24 mouse cellular contexts compared by ENCODE assay signal in the genomic region with DNA sequence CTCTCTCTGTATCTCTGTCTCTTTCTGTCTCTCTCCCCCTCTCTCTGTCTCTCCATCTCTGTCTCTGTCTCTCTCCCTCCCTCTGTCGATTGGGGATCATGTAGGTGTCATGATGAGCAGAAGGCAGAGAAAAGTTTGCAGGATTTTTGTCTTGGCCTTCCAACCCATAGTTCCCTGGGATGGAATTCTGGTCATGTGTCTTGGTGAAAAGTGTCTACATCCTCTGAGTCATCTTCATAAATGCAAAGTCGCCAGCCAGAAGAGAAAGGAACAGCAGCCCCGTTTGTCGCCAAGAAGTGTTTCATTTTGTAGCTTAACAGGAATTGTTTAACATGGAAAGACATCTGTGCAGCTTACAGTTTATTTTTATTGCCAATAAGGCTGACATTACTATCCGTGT.
DNase-seq lines count a peak whose midpoint lies in the region; ATAC-seq and TF ChIP-seq lines count a peak whose summit lies in the region.
"Had no signal": no experiment of that assay in that cellular context is flagged by ENCODE, and none has a peak within 500 bp of the region (broad histone marks: within the 10 kb centered on the region; RNA-seq: fewer than 3 reads in every experiment).

No protein-coding gene starts in this region.

- DNase-seq in frontal cortex, postnatal 10 days (ENCODE audit: low spot score in 2 of 2), result no peak
- DNase-seq in 3134 (ENCODE audit: extremely low read depth, insufficient read length, low spot score), result peak; percentile 19
- no peak for DNase-seq in layer of hippocampus, postnatal 36 days
- no peak for DNase-seq in heart, adult 18-20 months
- DNase-seq: adrenal gland, adult 2 months; adrenal gland, postnatal 14 days; cerebellum, adult 11-12 months; cerebellum, adult 8-10 months; cerebellum, postnatal 14 days; forebrain, postnatal 0 days; gastrocnemius, postnatal 10 days; gastrocnemius, postnatal 36 days had no signal

- no peak for TF ChIP-seq CTCF in C2C12 (IDR thresholded peaks at IDR 0.05; ENCODE audit: control insufficient read depth, insufficient read depth, insufficient read length)
- TF ChIP-seq CTCF in embryonic fibroblast, embryonic 13.5 days (IDR thresholded peaks at IDR 0.05; ENCODE audit: borderline replicate concordance, insufficient read depth, low read length), result no peak

- no peaks in the 10 kb centered on the region for H3K79me2 ChIP-seq in C2C12 (ENCODE audit: control insufficient read depth, insufficient read depth)

- H3ac ChIP-seq in C2C12 (ENCODE audit: control insufficient read depth, insufficient read length, low read depth), result no peak overlapping the region

- H3K4me3 ChIP-seq in C2C12 (ENCODE audit: insufficient read depth, poor library complexity, severe bottlenecking), result no peak overlapping the region
- no peak overlapping the region for H3K4me3 ChIP-seq in embryonic fibroblast, embryonic 13.5 days (ENCODE audit: insufficient read depth, low read length)
- H3K4me3 ChIP-seq: embryonic facial prominence, embryonic 12.5 days; forebrain, embryonic 10.5 days; forebrain, embryonic 13.5 days; hindbrain, embryonic 12.5 days; hindbrain, embryonic 15.5 days had no signal

- no peaks in the 10 kb centered on the region for H3K36me3 ChIP-seq in C2C12 (ENCODE audit: control insufficient read depth, insufficient read depth)
- H3K36me3 ChIP-seq: embryonic facial prominence, embryonic 12.5 days; forebrain, embryonic 10.5 days; G1E; hindbrain, embryonic 12.5 days; hindbrain, embryonic 15.5 days had no signal

- H3K27me3 ChIP-seq in C2C12 (ENCODE audit: control insufficient read depth, insufficient read depth, insufficient read length), result no peaks in the 10 kb centered on the region
- H3K27me3 ChIP-seq: CH12.LX; embryonic facial prominence, embryonic 12.5 days; forebrain, embryonic 13.5 days; hindbrain, embryonic 12.5 days; hindbrain, embryonic 15.5 days had no signal

- no peaks in the 10 kb centered on the region for H3K4me1 ChIP-seq in embryonic fibroblast, embryonic 13.5 days (ENCODE audit: control insufficient read depth, insufficient read depth, low read length)
- H3K4me1 ChIP-seq: embryonic facial prominence, embryonic 12.5 days; forebrain, embryonic 10.5 days; forebrain, embryonic 13.5 days; hindbrain, embryonic 12.5 days; hindbrain, embryonic 15.5 days had no signal

- no peak for TF ChIP-seq POLR2A in embryonic fibroblast, embryonic 13.5 days (IDR thresholded peaks at IDR 0.05; ENCODE audit: low read depth, low read length)

- peak; percentile 55 for ATAC-seq in frontal cortex, adult (ENCODE audit: low TSS enrichment)
- no peak for ATAC-seq in monocyte, adult 5-6 weeks (replicated peaks; ENCODE audit: insufficient number of reproducible peaks, low FRiP score, low TSS enrichment, poor library complexity, severe bottlenecking)
- ATAC-seq: forebrain, embryonic 13.5 days; forebrain, postnatal 0 days; intestine, postnatal 0 days had no signal

- H3K27ac ChIP-seq in embryonic fibroblast, embryonic 13.5 days (ENCODE audit: insufficient read depth, low read length), result peak overlapping the region; percentile 31; the same call in 1 of the 2 replicates
- H3K27ac ChIP-seq: embryonic facial prominence, embryonic 12.5 days; forebrain, embryonic 10.5 days; forebrain, embryonic 13.5 days; hindbrain, embryonic 12.5 days; hindbrain, embryonic 15.5 days had no signal

- no peaks in the 10 kb centered on the region for H3K79me3 ChIP-seq in C2C12 (ENCODE audit: low read depth)

TF ChIP-seq in C2C12, 6 proteins besides CTCF, POLR2A, EP300 and RAD21:
- TF ChIP-seq MAX (IDR thresholded peaks at IDR 0.05) (no peak), CEBPB (IDR thresholded peaks at IDR 0.05; ENCODE audit: low read depth) (no peak), USF1 (IDR thresholded peaks at IDR 0.05; ENCODE audit: low read depth) (peak; percentile 73), MYOG (IDR thresholded peaks at IDR 0.05; ENCODE audit: control insufficient read depth, extremely low read depth, insufficient read length) (no peak)
TF ChIP-seq in C2C12: peak in this region for 1.
